Mouse (Mus musculus): ENCODE measurements around the gene Olfr771. TPM values are rescaled to one million over a fixed set of nuclear protein-coding genes. Genes with fewer than 3 reads are reported as not detected.

Gene Olfr771
- not detected for total RNA-seq (2023)

GRCm38 (mm10) chr10:129164651-129165050 lies at the start of gene Olfr771:
TSS of gene Olfr771 (minus strand) at chr10:129164751.

GRCm38 (mm10) chr10:129187319-129187718 lies 22.8 kb upstream of the Olfr771 start, which contains the start of gene Olfr773:
TSS of gene Olfr773 (minus strand) at chr10:129187419.

GRCm38 (mm10) chr10:129177821-129178220 lies 13.3 kb upstream of the Olfr771 start, which contains the start of gene Olfr772:
TSS of gene Olfr772 (minus strand) at chr10:129177921.

GRCm38 (mm10) chr10:129138898-129139297 lies 25.7 kb downstream of the Olfr771 start, which contains the start of gene Olfr770:
TSS of gene Olfr770 (minus strand) at chr10:129138998.

GRCm38 (mm10) chr10:129117761-129118160 lies 46.8 kb downstream of the Olfr771 start, which contains the start of gene Olfr769:
TSS of gene Olfr769 (minus strand) at chr10:129117861.

Other genes starting within 250 kb of the Olfr771 start
- gene Rdh5, start 241.9 kb downstream of the Olfr771 start, total RNA-seq (2023): 12.7 TPM
- gene Bloc1s1, start 240.7 kb downstream of the Olfr771 start, total RNA-seq (2023): 54.9 TPM
- gene Itga7, start 230.9 kb downstream of the Olfr771 start, total RNA-seq (2023): 8.2 TPM
- not detected for gene Mettl7b, start 203.8 kb downstream of the Olfr771 start, total RNA-seq (2023)
- 2.8 TPM for gene Olfr9, start 175.3 kb downstream of the Olfr771 start, total RNA-seq (2023)
- gene Olfr763, start 154.0 kb downstream of the Olfr771 start, total RNA-seq (2023): not detected
- not detected for gene Olfr764-ps1, start 124.9 kb downstream of the Olfr771 start, total RNA-seq (2023)
- gene Olfr765, start 114.8 kb downstream of the Olfr771 start, total RNA-seq (2023): not detected
- gene Olfr766-ps1, start 95.8 kb downstream of the Olfr771 start, total RNA-seq (2023): not detected
- gene Olfr767, start 81.8 kb downstream of the Olfr771 start, total RNA-seq (2023): not detected
- gene Olfr768, start 65.4 kb downstream of the Olfr771 start, total RNA-seq (2023): not detected
- not detected for gene Olfr769, start 46.9 kb downstream of the Olfr771 start, total RNA-seq (2023)
- gene Olfr770, start 25.8 kb downstream of the Olfr771 start, total RNA-seq (2023): not detected
- not detected for gene Olfr772, start 13.2 kb upstream of the Olfr771 start, total RNA-seq (2023)
- gene Olfr773, start 22.7 kb upstream of the Olfr771 start, total RNA-seq (2023): not detected
- gene Olfr774, start 71.5 kb upstream of the Olfr771 start, total RNA-seq (2023): not detected
- not detected for gene Olfr775, start 83.7 kb upstream of the Olfr771 start, total RNA-seq (2023)
- gene Olfr776, start 94.4 kb upstream of the Olfr771 start, total RNA-seq (2023): not detected
- not detected for gene Olfr777, start 106.7 kb upstream of the Olfr771 start, total RNA-seq (2023)
- gene Olfr780, start 153.4 kb upstream of the Olfr771 start, total RNA-seq (2023): not detected
- gene Olfr781, start 164.1 kb upstream of the Olfr771 start, total RNA-seq (2023): not detected
- not detected for gene Olfr782, start 184.1 kb upstream of the Olfr771 start, total RNA-seq (2023)
- gene Olfr784, start 219.3 kb upstream of the Olfr771 start, total RNA-seq (2023): 0.30 TPM
- not detected for gene Olfr785, start 240.7 kb upstream of the Olfr771 start, total RNA-seq (2023)